Mouse (Mus musculus) embryonic fibroblast, embryonic 13.5 days (primary cell): ENCODE measurements around the gene Dip2c.

Experiments
- CTCF ChIP-seq: IDR thresholded peaks from 2 replicates; pipeline ENCODE4 v1.5.1; 2011; ENCODE audit warnings: mild to moderate bottlenecking, control low read depth, low read length, moderate library complexity, borderline replicate concordance; ENCODE audit not compliant: insufficient read depth
- POLR2A ChIP-seq: IDR thresholded peaks from 2 replicates; pipeline ENCODE4 v1.6.1; 2011; ENCODE audit warnings: low read depth, mild to moderate bottlenecking, control low read depth, low read length, moderate library complexity

DNA sequence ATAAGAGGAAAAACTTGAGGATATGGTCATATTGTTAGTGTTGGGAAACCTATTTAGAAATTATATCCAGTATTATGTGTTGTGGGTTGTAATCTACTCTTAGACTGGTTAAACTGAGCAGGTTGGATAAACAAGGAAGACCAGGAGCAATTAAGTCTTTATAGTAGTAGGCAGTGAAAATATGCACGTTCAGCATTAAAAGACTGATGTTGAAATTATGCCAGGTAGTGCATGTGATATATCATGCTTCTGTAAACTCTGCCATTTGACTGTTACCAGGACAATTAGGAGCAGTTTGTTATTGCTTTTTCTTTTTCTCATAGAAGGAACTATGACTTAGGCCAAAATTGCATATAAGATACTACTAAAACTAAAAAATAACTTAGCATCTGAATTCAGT, 285.8 kb downstream of the Dip2c start:
- TF ChIP-seq CTCF (no peak), POLR2A (no peak)
